Mouse (Mus musculus) adrenal gland, postnatal 14 days (tissue): Measurements from ENCODE around the gene Slc4a10. TPM values are rescaled to one million over a fixed set of nuclear protein-coding genes. Genes with fewer than 3 reads are reported as not detected.

Source experiments
- DNase-seq: peaks from one replicate; pipeline ENCODE4 v3.0.0; 2021; ENCODE audit warnings: mixed read lengths
- total RNA-seq: library from RNA; stranded (reverse); gene quantifications from 2 replicates; pipeline ENCODE4 v1.2.3, GENCODE M21; 2021

Slc4a10 gene
- total RNA-seq, 1 experiment from 2014 or later, result 3.1 TPM

DNA sequence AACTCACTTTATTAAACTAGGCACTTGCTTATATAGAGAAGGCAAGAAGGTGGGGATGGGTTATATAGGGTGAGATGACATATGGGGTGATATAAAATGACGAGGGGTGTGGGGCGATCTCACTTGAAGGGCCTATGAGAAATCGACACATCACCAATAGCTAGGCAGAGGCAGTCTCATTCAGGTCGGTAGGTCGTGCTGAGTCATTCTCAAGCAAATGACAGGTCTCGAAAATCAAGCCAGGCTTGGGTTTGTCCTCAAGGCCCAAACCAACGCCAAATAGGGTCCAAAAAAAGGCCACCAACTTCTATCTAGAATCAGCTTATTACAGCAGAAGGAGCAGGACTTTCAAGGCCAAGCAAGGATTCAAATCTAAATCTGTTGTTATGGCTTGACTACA is 233.5 kb downstream of the Slc4a10 start:
- DNase-seq, result no peak

DNA sequence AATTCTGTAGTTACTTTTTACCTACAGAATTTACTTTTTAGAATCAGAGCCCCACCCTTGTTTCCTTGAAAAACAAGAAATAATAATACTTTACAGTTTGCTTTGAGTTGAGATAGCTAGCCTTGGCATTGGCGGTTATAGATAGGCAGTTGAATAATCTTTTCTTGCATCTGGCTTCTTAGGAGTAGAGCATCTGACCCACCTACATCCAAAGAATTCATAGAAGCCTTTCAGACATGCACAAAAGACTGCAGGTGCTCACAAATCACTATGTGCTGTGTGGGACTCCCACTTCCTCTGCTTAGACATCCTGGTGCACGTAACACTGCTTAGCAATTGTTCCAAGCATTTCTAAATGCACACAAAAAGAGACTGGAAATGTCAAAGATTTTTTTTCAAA is 238.8 kb downstream of the Slc4a10 start:
- DNase-seq, result no peak

DNA sequence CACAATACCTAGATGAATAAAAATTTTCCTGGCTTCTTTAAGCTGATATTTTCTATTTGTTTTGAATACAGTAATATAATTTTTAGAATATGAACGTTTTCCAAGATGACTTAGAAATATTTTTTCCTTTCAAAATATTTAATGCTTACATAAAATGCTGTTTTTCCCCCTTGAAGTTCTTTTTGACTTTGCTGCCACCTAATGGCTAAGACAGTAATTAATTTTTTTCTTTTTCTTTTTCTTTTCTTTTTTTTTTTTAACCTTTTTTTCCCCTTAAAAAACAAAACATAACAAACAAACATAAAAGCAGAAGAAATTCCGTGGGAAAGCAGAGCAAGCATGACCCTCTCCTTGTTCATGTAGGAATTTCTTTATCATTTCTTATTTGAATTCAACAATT is 239.6 kb downstream of the Slc4a10 start:
- no peak for DNase-seq

DNA sequence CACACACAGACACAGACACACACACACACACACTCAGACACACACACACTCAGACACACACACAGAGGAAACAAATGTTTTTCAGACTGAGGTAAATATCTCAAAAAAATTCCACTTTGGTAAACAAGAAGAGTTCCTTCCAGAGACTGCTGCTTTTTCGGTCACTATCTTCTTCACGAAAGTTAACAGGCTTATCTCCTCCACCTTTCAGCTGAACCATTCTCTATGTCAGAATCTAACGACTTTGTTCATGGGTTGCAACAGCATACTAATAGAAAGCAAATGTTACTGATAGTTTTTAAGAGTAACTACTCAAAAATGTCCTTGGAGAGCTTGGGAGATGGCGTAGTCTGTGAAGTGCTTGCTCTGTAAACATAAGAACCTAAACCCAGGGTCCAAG is 241.3 kb downstream of the Slc4a10 start:
- no peak for DNase-seq

DNA sequence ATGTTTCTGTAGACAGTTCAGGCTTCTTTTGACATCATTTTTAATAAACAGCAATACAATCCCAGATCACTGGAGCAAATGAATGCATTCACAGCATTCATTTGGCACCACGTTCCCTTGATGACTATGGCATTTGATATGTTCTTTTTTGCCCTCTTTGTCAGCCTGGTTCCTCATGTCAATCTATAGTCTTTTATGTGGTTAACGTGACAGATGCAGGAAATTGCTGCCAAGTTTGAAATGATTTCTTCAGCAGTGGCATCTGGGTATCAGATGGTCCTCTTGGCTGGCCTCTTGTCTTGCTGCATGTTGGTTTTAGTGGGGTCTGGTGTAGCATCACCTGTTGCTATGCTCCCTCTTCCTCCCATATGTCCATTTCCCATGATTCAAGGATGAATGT is 247.6 kb downstream of the Slc4a10 start:
- DNase-seq, result no peak

DNA sequence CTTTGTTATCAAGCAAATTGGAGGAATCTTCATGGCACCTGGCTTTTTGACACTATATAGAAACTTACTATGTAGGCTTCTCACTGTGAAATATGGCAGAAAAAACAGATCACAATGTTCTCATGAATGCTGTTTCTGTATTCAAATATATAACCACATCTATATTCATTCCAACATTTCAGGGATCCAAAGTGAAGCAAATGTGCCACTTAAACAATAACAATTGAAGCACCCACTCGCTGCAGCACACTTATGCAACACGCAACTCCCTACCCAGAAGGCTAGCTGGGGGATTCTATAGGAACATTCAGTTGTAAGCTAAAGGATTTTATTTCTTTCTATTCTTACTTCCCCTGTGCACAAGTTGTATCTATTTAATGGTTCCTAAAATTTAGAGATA is 255.5 kb downstream of the Slc4a10 start:
- DNase-seq, result no peak

DNA sequence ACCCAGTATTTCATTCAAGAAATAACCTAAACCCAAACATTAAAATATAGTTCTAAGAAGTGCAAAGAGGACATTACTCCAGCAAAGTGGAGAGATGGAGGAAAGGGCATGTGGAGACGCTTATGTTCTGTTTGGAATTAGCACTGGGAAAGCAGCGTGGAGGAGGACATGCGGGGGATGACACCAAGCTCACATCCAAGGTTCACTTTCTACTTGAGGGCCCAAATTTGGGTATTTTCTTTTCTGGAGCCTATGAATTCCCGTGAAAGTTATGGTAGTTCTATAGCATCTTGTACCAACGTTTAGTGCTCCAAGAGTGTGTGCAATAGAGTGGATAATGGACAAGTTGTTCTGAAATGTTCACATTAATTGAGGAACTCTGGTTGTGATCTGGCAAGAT is 260.7 kb downstream of the Slc4a10 start:
- DNase-seq, result no peak

DNA sequence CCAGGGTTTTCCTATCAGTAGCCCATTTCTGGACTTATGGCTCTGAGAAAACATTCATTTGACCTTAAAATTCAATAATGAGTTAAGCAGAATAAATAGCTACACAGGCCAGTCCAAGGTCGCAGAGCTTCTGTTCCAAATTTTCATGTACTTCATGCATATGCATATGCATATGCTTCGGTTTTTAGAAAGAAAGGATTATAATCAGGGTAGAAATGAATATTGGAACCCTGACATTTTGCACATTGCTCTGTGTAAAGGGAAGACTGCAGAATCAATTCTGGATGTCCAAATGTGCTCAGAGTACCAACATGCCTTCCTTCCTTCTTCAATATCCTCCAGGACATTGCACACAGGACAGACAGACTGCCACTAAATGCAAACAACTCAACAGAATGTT is 261.2 kb downstream of the Slc4a10 start:
- no peak for DNase-seq

DNA sequence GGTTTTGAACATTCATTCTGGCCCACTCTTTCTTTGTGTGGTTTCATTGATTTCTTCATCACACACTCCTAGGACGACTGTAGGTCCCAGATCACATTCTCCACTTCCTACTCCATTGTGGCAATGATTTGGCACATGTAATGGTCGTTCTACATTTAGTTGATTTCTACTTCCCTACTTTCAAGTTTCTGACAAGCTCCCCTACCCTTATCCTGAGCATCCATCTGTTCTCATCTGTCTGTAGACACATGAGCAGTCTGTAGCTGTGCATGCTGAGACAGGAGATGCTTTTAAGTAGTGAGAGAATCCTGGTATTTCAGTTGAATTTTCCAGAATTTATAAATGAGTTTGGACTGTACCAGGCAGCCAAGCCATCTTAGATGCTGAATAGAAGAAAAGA is 270.7 kb downstream of the Slc4a10 start:
- no peak for DNase-seq

DNA sequence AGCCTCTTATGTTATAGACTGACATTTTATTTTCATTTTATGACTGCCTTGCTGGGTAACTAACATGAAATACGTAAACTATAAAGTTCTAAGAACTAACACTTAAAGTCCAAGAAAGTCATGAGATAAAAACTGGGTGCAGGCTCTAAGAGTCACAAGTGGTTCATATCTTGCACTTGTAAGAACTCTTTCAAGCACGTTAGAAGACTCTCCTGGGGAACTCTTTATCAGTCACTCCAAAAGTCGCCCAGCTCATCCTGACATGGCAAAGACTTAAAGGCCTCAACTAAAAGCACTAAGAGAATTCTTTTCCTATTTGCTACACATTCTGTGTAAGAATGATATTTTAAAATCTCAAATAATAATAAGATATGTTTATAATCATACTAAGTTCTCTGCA is 273.2 kb downstream of the Slc4a10 start:
- no peak for DNase-seq

DNA sequence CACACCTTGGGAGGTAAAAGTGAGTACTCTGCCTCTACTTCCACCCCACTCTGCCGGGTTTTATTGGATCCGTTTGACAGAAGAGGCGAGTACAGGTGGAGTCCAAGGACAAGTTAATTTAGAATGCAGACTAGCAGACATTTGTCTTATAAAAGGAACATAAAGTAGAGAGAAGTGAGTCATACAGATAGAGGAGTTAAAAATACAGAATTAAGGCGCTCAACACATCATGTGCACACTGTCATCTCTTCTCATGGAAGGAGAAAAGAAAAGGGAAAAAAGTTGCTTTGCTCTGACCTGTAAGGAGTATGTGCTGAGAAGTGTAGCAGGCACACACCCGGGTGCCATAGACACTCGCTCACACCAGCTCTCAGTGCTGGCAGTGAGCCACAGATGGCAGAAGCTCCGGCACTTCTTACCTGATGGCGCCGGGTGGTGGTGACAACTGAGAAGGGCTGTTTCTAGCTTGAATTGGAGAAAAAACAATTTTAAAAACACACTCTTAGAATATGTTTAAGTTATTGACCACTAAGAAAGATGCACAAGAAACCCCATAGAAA is 276.9 kb downstream of the Slc4a10 start:
- no peak for DNase-seq

DNA sequence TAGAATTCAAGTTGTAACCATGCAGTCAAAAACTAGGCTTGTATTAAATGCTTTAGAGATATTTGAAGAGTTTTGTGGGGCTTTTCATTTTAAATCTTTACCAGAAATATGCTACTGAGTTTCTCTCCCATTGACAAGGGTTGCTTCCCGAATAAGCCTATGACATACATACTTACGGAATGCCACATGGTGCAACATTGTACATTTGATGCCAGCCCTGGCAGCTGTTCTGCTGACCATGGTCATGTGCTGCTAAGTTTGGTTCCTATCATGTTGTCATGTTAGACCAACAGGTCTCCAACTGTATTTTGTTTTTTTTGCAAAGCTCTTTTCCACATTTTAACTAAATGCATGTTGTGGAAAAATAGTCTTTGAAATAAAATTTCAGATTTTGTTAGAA is 279.1 kb downstream of the Slc4a10 start:
- DNase-seq, result peak; percentile 20

DNA sequence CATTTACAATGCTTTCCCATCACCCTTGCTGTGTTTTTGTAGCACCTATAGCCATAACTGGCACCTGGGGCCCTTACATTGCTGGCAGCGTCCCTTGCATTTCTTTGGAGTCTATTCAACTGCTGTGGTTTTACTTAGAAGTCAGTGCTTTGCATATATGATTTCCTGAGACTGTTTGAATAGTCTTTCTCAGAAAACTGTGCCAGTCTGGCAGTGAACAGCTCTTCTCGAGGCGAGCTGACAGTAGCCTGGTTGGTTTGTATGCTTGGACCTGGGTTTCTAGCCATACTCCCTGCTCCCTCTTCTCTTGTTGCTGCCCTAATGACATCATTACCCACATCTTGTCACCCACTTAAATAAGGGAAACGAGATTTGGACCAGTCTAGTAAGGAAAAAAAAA is 285.7 kb downstream of the Slc4a10 start:
- no peak for DNase-seq

DNA sequence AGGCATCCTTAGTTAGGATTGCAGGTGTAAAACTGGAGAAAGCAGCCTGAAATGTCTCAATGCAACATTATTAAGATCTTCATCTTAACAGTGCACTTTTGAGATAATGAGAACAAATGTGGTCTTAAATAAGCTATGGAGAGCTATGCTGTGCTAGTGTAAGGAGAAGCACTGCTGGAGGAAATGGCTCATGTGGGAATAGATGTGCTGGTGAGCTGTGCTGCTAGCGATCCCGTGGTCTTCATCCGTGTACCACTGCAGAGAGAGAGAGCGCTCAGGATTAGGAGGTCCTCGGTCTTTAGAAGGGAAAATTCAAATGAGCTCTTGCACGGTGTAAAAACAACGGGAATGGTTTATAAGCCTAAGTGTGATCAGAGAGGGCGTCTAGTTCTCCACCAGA is 286.2 kb downstream of the Slc4a10 start:
- DNase-seq, result no peak

DNA sequence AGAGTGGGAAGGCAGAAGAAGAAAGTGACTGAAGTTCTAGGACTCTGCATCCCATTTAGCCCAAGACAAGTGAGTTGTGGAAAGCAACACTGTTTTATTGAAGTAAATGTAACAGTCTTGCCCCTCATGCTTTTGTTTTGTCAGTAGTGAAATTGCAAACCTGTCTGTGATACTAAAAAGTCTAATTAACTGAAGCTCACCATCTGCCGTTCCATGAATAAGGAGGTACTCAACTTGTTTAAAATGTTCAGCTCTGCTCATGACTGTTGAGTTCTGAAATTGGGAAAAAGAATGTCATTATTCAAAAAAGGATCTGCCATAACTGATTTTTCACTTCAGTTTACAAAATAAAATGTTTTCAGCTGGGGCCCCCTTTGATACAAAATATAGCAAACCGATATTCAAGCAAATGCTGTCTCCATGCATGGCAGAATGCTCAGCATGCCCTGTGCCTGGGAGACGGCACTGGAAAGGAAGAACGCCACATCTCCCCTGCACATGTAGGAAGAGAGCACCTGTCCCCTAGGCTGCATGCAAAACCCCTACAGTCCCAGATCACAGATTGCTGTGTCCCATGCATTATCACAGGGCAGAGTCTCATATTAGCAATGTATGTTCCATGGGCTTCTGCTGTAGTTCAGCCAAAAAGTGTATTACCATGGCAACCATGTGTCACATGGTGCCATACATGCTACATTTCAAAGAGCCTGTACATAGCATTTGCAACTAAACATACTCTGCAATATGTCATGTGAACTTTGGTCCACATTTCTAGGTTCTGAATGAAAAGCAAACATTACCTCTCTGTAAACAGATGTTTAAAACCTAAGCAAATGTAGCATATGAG is 288.4 kb downstream of the Slc4a10 start:
- DNase-seq, result no peak

DNA sequence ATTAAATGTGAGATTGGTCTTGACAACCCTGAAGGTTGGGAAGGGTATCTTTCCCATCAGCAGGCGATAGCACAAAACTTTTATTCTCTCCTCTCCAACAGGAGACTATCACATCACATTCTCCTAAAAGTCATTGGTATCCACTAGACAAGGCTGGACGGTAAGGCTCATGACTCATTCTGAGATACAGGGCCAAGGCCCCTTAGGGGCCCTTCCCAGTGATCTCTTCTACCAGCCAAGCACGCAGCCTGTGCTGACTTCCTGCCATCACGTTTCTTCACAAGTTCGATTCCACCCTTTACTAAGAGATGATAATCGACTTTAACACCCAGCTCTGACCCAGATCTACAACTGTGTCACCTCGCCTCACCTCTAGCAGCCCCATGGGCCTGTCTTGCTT is 290.8 kb downstream of the Slc4a10 start:
- no peak for DNase-seq

DNA sequence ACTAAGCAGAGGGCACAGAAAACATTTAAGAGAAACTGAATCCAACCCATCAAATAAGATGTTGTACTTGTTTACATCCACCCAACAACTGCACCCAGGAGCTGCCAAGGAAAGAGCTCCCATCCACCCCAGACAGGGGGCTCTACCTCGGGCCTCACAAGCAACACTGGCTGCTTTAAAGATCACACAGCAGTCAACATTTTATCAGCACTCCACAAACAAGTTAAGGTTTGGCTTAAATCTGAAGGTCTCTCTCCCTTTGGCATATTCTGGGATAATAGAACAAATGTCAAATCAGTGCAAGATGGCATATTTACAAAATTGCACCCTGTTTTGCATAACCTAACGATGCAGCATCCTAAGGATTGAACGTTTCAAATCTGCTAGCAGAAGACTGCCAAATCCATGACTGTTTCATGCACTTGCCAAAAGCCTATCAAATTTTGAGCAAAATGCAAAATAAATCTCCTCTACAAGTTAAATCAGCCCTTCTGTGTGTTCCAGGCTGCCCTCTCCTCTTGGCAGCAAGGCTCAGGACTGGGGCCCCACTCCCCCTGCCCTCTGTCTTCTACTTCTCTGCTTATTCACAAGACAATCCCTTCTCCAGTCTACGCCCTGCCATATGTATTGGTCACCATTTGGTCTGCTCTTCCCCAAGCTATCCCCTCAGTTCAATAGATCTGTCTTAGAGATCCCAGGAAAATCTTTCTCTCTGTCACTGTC is 293.1 kb downstream of the Slc4a10 start:
- DNase-seq, result no peak

DNA sequence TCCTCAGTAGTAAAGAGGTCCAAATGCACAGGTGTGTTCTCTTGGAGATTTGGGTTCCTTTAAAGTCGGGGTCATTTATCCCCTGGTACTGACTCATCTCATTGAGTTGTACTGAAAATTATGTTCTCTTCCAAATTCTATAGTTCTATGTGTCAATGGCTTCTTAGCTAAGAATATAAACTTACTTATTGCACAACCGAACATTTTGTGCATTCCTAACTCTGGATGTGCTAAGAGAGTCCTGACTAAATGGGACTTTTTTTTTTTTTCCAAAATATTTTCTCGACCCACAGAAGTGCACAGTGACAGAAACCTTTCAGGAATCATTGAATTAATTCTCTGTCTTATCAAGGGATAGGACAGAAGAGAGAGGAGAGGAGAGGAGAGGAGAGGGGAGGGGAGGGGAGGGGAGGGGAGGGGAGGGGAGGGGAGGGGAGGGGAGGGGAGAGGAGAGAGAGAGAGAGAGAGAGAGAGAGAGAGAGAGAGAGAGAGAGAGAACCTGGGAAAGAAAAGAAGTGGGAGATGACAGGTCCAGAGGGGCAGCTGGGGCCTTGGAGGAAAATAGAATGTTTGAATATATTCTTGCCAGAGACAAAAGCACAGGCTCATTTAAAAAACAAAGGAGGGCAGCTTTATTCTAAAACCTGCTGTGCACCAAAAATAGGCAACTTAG is 294.9 kb downstream of the Slc4a10 start:
- no peak for DNase-seq

DNA sequence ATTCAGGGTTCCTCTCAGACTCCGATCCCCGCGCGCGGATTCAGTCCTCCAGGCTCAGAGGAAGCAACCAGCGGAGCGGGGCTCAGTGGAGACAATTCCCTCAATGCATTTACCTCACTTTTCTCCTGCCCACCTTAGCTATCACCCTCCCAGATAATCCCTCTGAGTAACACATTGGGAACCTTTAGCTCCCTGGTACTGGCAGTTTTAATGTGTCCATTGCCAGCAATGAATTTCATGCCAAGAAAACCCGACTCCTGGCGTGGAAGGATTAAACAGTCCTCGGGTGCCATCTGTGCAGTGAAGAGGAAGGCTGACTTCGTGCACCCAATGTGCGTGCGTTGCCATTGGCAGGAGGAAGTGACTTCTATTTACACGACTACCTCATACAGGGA is 295.5 kb downstream of the Slc4a10 start:
- DNase-seq, result no peak

DNA sequence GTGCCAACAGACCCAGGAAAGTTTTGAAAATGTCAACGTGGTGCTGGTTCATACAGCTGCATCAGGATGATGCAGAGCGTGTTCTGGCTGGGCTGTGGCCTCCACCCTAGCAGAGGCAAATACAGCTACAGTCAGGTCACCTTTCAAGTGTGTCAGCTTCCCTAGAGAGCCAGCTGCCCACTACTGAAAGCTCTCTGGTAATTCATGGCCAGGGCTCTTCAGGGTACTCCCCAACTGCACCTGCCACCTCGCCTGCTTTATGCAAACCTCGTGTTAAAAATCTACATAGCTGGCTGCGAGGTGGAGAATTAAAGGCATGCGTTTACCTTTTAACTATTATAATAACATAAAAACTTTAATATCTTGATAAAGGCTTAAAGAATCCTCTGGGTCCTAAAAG is 298.1 kb downstream of the Slc4a10 start:
- no peak for DNase-seq

DNA sequence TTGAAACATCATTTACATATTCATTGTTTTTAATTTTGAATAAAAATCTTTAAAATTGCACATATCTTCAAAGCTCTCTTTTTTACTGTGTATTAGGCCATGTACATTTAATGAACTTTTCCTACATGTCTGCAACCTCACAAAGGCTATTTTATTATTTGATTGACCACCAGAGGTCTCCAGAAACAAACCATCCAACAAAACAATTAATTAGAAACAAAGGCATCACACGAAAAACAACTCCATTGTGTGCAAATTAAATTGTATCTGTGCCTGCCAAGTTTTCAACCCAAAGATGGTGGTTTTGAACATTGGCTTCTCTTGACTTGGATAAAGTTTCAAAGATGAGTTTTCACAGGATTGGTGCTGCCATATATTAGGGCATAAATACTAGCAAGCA is 300.5 kb downstream of the Slc4a10 start:
- no peak for DNase-seq

DNA sequence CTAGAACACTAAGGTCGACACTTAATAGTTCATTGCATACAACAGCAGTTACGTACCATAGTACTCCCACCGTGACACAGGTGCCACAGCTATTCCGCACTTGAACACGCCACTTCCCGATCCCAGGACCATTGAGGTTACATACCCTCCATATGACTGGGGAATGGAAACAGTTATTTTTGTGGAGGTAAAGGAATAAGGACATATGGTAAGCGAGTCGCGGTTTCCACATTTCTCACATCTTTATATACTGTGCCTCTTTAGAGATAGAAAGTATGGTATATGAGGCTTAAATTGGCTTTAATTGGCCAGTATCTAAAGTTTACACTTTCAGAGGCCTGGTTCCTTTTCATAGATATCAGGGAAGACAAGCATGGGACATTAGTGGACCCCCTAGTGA is 301.5 kb downstream of the Slc4a10 start:
- no peak for DNase-seq

DNA sequence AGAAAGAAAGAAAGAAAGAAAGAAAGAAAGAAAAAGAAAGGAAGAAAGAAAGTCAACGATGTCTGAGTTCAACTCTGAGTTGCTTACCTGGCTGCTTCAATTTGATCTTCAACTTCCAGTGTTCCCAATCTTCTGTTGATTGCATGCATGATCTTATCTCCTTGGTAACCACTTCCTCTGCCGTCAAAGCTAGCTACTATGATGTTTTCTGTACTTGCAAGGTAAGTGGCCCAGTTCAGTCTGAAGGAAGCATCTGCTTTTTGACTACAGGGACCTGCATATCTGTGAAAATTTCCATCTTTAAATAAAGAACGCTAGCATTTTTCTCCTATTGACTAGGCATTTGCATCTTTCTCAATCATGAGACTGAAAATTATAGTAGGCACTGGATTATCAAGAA is 305.8 kb downstream of the Slc4a10 start:
- DNase-seq, result no peak
